Mouse (Mus musculus) bone marrow, adult 2 months (tissue): ENCODE results near the gene Gm29133. TPM values are rescaled to one million over a fixed set of nuclear protein-coding genes. Genes with fewer than 3 reads are reported as not detected.
A peak's percentile ranks its signal among the peaks of the same experiment; 100 is the strongest.

Source experiments
- H3K27ac ChIP-seq: fragments of 200-500 bp; 2 replicates; pipeline ENCODE4 v1.5.1; 2012; ENCODE audit warnings: low read depth, mild to moderate bottlenecking, control low read depth, inconsistent platforms, low read length; ENCODE audit not compliant: control insufficient read depth, poor library complexity, insufficient read depth
- H3K4me1 ChIP-seq: fragments of 200-500 bp; 2 replicates; pipeline ENCODE4 v1.6.1; 2011; ENCODE audit warnings: low read length; ENCODE audit not compliant: control insufficient read depth, insufficient read depth
- H3K4me3 ChIP-seq: fragments of 200-500 bp; replicated peaks from 2 replicates; pipeline ENCODE3; 2011; ENCODE audit warnings: mild to moderate bottlenecking, low read depth, low read length, control low read depth; ENCODE audit not compliant: control insufficient read depth
- CTCF ChIP-seq: fragments of 200-500 bp; IDR thresholded peaks from 2 replicates; pipeline ENCODE4 v1.5.1; 2011; ENCODE audit warnings: low read length, control low read depth; ENCODE audit not compliant: control insufficient read depth, insufficient read depth
- POLR2A ChIP-seq: fragments of 200-500 bp; IDR thresholded peaks from 2 replicates; pipeline ENCODE4 v1.6.1; 2011; ENCODE audit warnings: low read depth, mild to moderate bottlenecking, control low read depth, low read length, borderline replicate concordance; ENCODE audit not compliant: control insufficient read depth
- WGBS: fragments of 180-500 bp; shearing (Covaris S2); methylation state at CpG from one replicate; pipeline ENCODE4 v1.1.7; 2018; 5-methylcytosine and 5-hydroxymethylcytosine counted together
- polyA plus RNA-seq: library from polyadenylated mRNA; stranded (reverse); fragments of >200 nt; gene quantifications from 2 replicates; pipeline ENCODE4 v1.2.4, GENCODE M21; 2011; ENCODE audit warnings: low replicate concordance; ENCODE audit not compliant: missing spikeins, insufficient read depth, insufficient read length

The Gm29133 gene
- not detected in 2 replicates for polyA plus RNA-seq

DNA sequence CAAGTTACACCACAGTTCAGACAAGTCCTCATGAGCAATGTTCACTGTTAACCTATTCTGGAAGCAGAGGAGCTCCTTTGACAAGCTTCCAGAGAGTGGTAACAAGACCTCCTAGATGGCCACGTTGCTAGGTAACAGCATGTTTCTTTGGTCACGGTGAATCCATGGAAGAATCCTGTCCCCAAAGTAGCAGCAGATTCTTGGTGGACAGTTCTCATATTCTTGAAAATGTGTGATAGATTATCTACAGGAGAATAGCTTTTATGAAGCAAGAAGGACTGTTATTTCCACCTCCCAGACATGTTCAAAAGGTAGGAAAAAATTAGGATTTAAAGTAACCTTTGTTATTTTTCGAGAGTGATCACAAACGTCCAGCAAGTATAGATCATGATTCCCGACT is at the start of gene Gm29133:
Gene Gm29133 (plus strand): TSS at position 301 of the 400 bp plus-strand sequence.
- no peak for TF ChIP-seq POLR2A
- TF ChIP-seq CTCF: no peak
- Histone ChIP-seq H3K27ac (no peak within 1 kb of the TSS), H3K4me3 (no peak within 1 kb of the TSS), H3K4me1 (peaks cover 3% of the 10 kb centered on the region; the same call in 1 of the 2 replicates)
- WGBS: 74% methylated on average over 5 of the region's 5 CpGs

DNA sequence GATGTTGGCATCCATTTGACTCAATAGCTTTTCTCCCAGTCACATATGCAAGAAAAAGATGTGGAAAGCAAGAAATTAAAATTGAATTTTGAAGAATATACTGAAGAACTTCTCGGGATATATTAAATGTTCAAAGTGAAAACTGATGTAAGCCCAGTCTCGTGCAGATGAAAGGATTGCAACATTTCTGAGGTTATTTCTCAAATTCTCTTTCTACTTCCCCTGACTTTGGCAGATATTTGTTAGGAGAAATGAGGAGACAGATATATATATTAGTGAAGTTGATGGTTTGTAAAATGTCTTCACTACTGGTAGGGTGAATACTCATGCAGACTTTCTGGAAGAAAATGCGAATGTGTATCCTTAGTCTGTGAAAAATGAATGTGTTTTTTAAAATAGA is 48.9 kb upstream of the Gm29133 start:
- WGBS: 29% methylated on average over 3 of the region's 3 CpGs
- Histone ChIP-seq H3K4me1 (peaks cover 4% of the 10 kb centered on the region), H3K4me3 (no peak overlapping the region), H3K27ac (no peak overlapping the region)
- TF ChIP-seq POLR2A (no peak), CTCF (no peak)

DNA sequence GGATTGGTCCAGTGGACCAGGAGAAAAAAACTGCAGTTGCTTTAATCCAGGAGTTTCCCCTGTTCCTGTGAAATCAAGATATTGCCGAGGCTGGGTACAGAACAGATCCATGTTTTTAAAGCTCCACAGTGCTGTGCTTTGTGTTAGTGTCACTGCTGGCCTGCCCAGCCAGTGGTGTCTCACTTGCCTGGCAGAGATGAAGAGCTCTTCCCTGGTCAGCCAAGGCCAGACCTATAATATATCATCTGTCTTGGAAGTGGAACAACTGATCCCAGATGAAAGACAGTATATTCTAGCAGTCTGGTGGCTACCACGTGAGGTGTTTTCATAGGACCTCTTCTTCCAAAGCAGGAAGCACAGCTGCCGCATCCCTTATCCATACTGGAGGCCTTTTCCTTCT is 46.7 kb upstream of the Gm29133 start:
- no peak overlapping the region for H3K4me3 ChIP-seq
- TF ChIP-seq POLR2A (no peak), CTCF (no peak)
- H3K4me1 ChIP-seq: peaks cover 4% of the 10 kb centered on the region
- no peak overlapping the region for H3K27ac ChIP-seq
- 75% methylated on average over 3 of the region's 3 CpGs for WGBS

DNA sequence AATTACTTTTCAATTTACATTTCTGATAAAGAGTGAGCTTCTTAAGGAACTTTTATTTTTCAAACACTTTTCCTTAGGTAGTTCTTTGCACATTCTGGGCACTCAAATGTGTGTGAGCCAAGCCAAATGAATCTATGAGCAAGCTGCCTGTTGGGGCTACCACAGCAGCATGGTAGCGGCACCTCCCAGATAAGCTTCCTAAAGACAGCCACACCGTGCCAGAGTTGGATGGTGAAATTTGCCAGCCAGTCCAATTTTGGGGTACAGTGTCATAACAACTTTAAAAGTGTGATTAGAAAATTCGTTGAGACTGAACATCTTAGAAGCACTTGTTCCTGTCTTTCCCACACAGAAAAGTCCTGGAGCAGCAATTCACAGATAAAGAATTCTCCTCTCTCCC is 41.5 kb upstream of the Gm29133 start:
- Histone ChIP-seq H3K27ac (no peak overlapping the region), H3K4me3 (no peak overlapping the region), H3K4me1 (no peaks in the 10 kb centered on the region)
- 33% methylated on average over 3 of the region's 3 CpGs for WGBS
- TF ChIP-seq POLR2A: no peak
- TF ChIP-seq CTCF: no peak

DNA sequence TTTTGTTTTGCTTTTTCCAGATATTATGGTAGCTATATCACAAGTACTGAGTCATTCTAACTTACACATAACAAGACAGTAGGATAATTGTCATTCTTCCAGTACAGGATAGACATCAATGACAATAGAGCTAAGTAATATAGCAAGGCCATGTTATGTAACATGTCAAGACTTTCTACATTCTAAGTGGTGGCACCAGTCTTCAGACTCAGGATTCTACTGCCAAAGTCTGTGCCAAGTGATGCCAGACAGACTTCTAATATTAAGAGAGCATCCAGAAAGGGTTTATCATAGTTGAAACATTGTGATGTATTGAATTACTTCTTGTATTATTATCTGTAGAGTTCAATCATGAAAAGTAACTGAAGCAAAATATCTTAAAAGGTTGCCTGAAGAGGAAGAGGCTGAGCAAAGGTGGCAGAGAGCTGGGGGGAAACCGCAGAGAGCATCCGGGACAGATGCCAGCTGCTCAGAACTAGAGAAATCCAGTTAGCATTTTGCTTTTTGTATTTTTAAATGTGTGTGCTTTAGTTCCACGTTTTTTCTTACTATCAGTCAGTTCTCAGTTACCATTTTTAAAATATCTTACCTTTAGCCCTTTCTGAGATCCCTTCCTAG is 34.2 kb upstream of the Gm29133 start:
- WGBS: 2% methylated on average over 3 of the region's 3 CpGs
- TF ChIP-seq POLR2A: no peak
- TF ChIP-seq CTCF: no peak
- no peak overlapping the region for H3K4me3 ChIP-seq
- no peak overlapping the region for H3K27ac ChIP-seq
- no peaks in the 10 kb centered on the region for H3K4me1 ChIP-seq

GRCm38 (mm10) chr3:75720663-75721062 is 27.3 kb upstream of the Gm29133 start:
- 17% methylated on average over 2 of the region's 2 CpGs for WGBS
- H3K4me1 ChIP-seq: no peaks in the 10 kb centered on the region
- TF ChIP-seq POLR2A (no peak), CTCF (no peak)

GRCm38 (mm10) chr3:75730982-75731600 is 16.9 kb upstream of the Gm29133 start:
- TF ChIP-seq CTCF (no peak), POLR2A (no peak)
- WGBS: 33% methylated on average over 3 of the region's 3 CpGs
- no peak overlapping the region for H3K27ac ChIP-seq
- H3K4me3 ChIP-seq: no peak overlapping the region
- H3K4me1 ChIP-seq: peaks cover 2% of the 10 kb centered on the region

More at GRCm38 (mm10) chr3:75720663-75721062, 27.3 kb upstream of the Gm29133 start:
- Histone ChIP-seq H3K27ac (no peak overlapping the region), H3K4me3 (no peak overlapping the region)

GRCm38 (mm10) chr3:75743664-75744437 is 4.1 kb upstream of the Gm29133 start:
- TF ChIP-seq CTCF (no peak), POLR2A (no peak)
- Histone ChIP-seq H3K4me1 (peaks cover 3% of the 10 kb centered on the region; the same call in 1 of the 2 replicates), H3K4me3 (no peak overlapping the region), H3K27ac (peak overlapping the region; percentile 46)
- WGBS: 33% methylated on average over 4 of the region's 4 CpGs
